Mouse (Mus musculus) c-Kit-positive CD71-positive TER-119-negative erythroid progenitor cells, embryonic 14.5 days (primary cell): ENCODE data around the gene Aif1l.
"Not testable (repeated sequence)": the region's sequence is repeated elsewhere in the genome, so short reads cannot be mapped to it uniquely, and the experiment has no call there.

Source experiments
- DNase-seq: peaks from one replicate; pipeline ENCODE4 v3.0.0-alpha.2; 2013; ENCODE audit warnings: low read depth

Aif1l gene

DNA sequence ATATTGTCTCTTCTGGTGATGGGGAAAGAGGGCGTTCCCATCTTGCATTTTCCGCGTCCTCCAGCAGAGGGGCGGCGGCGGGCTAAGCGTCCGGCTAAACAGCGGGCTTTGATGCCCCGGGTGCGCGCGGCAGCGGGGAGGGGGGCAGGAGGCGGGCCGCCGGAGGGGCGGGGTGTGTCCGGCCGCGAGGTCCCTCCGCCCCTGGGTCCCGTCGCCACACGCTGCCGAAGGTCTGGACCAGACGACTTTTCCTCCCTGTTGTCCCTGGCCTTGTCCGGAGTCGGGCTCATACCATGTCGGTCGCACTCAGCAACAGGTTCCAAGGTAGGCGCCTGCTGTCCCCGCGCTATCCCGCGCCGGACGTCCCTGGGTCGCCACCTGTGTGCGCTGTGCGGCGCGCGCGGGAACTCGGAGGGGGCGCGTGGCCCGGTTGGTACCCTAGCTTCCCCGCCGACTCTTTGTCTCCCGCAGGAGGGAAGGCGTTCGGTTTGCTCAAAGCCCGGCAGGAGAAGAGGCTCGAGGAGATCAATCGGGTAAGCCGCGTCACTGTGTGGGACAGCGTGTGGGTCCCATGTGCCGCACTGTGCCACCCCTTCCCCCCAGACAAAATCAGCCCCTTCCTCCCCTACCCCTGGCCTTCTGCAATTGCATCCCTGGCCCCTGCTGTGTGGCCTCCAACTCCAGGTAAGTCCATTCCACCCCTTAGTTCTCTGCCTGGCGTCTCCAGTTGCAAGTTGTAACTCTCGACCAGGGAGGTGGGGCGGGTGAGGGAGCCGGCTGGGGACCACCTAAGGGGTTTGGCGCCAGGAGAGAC lies at the start of gene Aif1l:
Aif1l (plus strand) TSS at position 82 of the 814 bp plus-strand sequence.
- DNase-seq: no peak

DNA sequence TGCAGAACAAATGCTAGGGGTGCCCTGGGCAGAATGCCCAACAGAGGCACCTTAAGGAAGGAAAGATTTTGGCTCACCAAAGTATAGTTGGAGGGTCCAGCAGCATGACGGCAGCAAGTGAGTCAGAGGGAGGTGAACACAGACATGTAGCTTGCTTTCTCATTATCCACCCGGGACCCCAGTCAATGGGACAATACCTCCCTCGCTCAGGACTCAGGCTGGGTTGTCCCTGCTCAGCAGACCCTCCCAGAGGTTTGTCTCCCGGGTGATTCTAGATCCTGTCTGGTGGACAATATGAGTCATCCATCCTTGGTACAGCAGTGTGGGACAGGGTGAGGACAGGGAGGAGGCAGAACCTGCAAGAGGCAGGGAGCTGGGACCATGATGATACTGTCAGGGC lies 49.0 kb upstream of the Aif1l start:
- no peak for DNase-seq

DNA sequence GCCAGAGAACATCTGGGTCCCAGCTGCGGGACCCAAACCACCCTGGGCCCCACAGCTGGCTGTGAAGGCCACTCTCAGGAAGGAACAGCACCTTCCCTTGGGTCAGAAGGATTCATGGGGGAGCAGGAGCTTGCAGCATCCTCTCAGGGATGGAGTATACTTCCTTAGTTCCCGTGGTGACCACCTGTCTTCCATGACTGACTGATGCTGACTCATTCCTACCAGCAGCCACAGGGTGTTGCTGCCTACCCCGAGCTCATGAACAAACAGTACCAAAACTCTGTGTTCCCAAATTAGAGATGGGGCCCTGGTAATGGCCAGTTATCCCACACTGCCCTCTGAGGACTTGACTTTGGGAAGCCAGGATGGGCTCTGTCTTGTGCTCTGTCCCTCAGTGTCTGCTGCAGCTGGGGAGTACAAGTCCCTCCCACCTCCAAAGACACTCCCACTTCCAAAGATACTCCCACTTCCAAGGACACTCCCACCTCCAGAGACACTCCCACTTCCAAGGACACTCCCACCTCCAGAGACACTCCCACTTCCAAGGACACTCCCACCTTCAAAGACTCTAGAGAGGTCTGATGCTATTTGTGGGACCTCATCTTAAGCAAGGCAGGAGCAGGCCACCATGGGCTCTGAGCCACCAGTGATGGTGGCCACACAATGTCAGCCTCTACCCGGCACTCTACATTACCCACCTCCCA lies 48.1 kb upstream of the Aif1l start:
- no peak for DNase-seq

DNA sequence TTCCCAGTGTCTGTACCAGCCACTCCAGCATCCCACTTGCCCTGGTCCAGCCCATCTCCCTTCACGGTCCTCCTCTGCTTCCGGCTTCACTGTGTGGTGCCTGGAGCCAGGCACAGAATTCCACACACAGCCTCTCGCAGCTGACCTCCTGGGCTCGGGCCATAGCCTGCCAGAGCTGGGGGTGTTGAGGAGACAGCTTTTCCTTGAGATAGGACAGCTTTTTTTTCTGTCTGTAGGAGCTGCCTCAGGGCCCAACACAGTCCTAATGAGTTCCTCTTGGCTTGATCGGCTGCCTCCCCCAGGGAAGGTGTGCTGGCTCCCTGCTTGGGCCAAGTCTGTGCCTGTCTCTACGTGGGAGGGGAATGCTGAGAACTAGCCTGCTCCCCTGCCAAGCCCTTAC lies 45.9 kb upstream of the Aif1l start:
- DNase-seq: no peak

DNA sequence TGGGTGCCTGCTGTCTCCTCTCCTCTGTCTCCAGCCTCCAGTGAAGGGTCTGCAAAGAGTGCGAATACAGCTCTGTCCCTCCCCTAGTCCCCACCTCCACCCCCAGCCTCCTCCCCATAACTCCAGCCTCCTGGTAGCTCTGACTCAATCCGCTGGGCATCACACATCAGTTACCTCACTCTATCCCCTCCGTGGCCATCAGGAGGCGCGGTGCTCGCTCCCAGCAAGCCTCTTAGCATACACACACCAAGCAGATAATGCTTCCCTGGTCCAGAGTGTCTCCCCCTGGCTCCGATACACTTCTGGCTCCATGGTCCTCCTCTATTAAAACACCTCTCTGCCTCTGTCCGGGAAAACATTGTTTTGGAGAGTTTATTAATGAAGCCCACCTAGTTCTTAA lies 45.3 kb upstream of the Aif1l start:
- no peak for DNase-seq

DNA sequence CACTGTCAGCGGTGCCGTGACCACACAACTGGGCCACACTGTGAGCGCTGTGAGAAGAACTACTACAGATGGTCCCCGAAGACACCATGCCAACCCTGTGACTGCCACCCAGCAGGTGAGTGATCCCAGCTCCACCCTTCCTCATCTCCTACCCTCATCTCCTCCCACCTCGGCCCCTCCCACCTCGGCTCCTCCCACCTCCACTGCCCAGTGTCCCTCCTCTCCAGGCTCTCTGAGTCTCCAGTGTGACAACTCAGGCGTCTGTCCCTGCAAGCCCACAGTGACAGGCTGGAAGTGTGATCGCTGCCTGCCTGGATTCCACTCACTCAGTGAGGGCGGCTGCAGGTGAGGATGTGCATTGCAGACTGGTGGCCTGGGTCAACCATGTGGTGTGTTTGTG lies 44.3 kb upstream of the Aif1l start:
- no peak for DNase-seq

DNA sequence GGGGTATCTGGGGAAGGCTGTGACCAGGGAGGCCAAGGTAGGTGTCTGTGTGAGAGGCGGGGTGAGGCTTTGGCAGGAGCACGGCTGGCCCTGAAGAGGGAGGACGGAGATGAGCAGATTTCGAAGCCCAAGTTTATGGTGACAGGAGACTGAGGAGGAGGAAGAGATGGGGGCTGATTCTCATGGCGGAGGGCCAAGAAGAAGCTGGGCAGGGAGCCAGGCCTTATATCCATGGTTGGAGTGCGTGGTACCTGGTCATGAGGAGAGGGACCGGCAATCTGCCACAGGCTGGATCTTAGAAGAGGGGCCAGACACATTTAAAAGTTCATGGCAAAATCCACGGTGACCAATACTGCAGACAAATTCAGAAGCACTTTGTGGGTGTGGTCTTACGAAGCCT lies 43.5 kb upstream of the Aif1l start:
- no peak for DNase-seq

DNA sequence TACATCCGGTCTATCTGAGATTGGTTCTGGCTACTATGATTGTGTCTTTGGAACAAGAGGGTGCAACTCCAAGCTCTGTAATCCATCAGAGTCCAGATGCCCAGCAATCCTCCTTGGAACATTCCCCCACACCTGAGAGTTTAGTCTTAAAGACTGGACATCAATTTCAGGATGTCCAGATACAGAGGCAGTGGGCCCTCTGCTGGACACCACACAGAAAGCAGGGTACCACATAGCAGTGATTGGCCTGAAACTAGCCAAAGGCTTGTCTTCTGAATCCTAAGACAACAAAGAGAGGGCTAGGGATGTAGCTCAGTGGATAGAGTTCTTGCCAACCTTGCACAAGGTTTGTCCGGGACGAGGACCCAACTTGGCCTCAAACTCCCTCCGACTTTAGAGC lies 37.4 kb upstream of the Aif1l start:
- DNase-seq: no peak

DNA sequence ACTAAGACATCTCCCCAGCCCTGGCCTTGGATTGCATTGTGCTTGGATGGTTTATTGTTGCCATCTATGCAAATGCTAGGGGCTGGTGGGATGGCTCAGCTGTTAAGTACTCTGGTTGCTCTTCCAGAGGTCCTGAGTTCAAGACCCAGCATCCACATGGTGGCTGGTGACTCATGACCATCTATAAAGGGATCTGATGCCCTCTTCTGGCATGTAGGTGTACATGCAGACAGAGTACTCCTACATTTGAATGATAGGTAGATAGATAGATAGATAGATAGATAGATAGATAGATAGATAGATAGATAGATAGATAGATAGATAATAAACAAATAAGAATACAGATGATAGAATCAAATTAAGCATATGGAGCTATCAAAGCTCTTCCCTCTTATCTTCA lies 35.7 kb upstream of the Aif1l start:
- not testable (repeated sequence) for DNase-seq

DNA sequence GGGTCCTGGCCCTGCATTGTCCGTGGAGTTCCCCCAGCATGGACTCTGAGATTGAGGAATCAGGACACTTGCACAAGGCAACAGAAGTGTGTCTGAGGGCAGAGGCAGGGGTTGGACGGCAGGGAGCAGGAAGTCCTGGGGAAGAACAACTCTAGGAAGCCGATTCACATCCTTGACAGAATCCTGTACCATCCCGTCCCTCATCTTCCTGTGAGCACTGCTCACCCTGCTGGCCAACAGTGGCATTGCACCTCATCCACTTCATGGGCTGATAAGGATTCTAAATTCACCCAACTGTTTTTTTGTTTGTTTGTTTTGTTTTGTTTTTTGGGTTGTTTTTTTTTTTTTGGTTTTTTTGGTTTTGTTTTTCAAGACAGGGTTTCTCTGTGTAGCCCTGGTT lies 34.8 kb upstream of the Aif1l start:
- DNase-seq: peak; percentile 62

DNA sequence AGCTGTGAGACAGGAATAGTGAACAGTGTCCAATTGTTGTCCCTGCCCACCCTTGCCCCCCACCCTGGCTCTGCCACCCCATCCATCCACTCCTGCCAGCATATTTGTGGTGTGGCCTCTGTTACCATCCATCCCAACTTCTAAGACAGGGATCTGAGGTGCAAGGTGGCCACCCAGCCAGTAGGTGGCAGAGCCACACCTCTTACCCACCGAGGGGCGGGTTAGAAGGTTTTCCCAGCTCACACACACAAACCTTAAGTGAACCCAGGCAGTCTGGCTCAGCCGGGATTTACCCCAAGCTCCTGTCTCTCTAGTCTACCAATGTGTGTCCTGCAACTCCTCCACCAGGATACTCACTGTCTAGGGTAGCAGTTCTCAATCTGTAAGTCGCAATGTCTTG lies 32.3 kb upstream of the Aif1l start:
- DNase-seq: peak; percentile 13

DNA sequence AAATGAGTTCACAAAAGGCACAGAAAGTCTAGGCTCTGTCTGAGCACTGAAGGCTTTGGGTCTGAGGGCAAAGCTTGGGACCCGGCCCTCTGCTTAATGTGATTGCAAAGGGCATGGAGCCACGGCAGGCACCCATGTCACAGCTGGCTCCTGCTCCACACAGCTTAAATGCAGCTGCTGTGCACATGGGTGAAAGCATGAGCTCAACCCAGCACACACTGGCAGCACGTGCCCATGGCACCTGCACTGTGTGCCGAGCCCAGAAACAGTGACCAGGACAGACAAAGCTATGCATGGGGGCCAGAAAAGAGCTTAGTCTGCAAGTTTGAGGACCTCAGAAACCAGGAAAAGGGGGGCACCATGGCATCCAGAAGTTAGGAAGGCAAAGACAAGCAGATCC lies 26.3 kb upstream of the Aif1l start:
- no peak for DNase-seq

DNA sequence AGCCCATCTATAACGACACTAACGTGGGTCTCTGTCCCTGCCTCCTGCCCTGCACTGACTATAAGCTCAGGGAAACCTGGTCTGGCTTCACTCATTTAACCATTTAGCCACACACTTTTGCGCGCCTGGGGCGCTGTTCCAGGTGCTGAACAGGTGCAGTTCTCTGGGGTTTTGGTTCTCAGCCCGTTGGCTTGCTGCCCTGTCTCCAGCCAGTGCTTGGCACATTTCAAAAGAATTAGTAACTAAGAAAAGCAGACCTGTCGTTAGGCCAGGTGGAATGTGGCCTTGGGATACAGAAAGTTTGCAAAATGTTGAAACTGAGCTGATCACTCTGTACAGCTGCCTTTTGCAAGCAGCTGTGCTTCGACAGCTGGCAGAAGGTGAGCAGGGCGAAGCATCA lies 25.1 kb upstream of the Aif1l start:
- no peak for DNase-seq

DNA sequence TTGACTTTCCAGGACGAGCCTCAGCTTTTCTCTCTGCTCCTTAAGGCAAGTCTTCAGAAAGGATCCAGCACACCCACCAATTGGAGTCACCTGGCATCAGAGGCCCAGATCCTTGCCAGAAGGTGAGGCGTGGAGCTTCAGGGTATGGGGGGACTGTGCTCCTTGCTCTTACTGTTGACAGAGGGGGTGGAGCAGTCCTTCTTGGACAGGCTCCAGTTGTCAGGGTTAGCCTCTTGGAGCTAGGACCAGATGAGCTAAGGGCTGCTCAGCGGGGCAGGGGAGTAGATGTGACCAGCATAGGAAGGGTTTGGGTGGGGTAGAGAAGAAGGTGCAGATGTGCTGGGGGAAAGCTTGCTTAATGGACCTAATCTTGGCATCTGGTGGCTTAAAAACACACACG lies 24.0 kb upstream of the Aif1l start:
- DNase-seq: no peak

DNA sequence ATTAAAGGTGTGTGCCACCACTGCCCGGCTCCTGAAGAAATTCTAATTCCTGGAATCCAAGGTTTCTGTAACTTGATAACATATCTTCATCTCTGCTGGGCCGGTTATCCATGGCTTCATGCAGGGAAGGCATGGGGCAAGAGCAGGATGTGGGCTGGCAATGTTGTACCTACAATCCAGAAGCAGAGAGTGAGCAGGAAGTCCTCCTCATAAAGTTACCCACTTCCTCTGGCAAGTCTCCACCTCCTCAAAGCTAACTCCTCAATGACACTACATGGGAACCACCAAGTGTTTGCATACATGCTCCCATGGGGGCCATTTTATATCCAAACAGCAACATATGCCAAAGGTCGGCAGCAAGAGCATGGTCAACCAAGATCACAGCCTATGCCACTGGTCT lies 20.3 kb upstream of the Aif1l start:
- no peak for DNase-seq

DNA sequence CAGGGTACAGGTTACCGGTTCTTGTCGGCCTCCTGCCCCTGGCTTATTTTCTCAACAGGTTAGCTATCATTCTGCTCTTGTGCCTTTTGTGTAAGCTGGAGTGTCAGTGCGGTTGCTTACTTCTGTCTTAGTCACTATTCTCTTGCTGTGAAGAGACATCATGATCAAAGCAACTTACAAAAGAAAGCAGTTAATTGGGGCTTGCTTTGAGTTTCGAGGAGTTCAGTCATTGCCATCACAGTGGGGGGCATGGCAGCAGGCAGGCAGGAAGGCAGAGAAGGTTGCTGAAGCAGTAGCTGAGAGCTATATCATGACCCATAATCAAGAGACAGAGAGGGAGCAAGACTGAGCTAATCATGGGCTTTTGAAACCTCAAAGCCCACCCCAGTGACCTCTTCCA lies 15.4 kb upstream of the Aif1l start:
- no peak for DNase-seq

DNA sequence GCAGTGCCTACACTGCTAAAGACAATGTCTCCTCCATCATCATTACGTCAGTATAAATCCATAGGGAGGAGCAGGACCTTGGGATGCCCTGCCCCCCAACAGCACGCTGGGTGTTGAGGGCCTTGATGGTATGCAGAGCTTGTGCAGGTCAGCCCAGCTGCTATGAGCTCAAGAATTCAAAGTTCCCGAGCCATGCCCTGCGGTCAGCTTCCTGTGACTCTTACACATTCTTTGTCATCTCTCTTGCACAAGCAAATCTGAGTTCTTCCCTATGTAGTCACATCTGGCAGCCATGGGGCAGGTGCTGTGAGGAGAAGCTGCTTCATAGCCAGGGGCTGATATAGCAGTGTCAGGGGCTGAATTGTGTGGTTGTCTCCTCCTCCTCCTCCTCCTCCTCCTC lies 14.9 kb upstream of the Aif1l start:
- DNase-seq: no peak

DNA sequence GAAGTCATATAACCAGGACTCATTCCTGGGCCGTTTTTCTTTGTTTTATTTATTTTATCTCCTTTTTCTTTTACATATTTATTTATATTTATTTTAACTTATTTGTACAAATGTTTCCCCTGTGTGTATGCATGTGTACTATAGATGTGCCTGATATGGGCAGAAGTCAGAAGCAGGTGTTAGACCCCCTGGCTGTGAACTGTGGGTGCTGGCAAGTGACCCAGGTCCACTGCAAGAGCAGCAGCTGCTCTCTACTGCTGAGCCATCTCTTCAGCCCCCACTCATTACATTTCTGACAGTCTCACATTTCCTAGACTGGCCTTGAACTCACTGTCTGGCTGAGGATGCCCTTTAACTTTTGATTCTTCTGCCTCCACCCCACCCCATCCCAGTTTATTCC lies 11.6 kb upstream of the Aif1l start:
- DNase-seq: no peak

DNA sequence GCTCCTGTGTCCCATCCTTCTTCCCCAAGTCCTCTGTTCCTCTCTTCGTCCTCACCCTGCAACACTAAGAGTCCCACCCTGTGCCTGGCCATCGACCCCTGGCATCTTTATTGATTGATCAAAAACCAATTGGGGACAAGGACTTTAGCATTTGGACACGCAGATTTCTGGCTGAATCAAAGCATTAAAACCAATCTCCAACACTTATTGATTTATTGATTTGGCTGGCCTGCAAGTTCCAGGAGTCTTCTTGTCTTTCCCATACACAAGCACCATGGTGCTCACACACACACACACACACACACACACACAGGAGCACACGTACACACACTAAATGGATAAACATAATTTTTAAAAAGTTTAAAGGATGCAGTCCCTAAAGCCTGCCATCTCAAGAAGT lies 6.9 kb upstream of the Aif1l start:
- no peak for DNase-seq

DNA sequence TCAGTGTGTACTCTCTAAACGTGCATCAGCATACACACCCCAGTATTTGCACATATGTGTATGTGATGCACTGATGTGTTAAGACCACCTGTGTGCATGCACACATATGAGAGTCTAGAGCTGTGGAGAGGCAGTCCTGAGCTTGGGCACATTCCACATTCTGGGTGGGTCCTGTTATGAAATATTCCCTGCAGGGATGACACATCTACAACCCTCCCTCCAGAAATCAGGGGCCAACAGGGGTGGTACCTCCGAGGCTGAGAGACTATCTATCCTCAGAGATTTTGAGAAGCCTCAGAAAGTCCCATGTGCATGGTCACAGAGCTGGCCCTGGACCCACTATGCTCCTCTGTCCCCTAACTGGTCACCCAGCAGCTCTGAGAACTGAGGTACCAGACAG lies 4.4 kb upstream of the Aif1l start:
- DNase-seq: no peak

DNA sequence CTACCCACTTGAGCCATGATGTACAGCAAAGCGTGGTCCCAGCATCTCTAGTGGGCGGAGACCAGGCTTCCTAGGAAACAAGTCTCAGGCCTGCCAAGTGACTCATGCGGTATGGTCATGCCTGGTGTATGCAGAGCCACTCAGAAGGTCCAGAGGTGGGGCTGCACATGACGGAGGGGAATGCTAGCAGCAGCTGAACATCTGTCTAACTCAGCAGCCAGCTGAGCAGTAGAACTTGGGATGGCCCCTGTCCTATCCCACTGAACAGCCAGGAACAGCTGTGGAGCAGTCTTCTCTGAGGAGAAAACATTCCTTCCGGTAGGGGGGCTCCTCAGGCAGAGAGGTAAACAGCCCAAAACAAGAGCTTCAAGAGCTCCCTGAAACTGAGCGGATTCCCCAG lies 1.5 kb upstream of the Aif1l start:
- no peak for DNase-seq

DNA sequence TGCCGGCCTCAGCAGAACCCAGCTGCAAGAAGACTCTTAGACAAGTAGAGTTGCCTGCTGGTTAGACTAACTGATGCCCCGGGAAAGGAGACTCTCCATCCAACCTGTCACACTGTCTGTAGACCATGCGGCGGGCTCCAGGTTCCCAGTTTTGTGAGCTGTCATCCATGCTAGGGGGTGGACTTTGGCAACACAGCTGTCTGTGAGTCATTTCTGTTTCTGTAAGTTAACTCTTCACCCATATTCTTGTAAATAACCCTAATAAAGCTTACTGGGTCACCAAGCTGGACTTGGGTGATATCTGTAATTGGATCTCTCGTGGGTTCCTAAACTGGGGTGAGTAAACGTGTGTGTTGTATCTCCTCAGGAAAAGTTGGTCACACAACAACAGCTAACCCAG lies 1.1 kb upstream of the Aif1l start:
- DNase-seq: no peak

DNA sequence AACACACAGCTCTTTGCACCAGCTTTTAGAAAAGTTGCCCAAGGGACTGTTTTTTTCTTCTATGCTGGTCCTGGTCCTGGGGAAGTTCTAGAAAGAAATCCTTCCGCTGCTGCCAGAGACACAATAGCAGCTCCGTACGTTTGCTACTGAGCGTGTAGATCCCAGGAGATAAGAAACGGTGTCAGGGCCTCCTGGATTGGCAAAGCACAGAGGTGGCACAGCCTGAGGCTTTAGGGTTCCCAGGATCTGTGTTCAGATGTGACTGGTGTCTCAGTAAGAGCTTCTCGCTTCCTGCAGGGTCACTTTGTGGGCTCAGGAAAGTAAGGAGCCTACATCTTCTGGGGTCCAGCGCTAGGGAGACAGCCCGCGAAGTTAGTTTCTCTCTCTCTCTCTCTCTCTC lies 1.0 kb downstream of the Aif1l start:
- DNase-seq: no peak

DNA sequence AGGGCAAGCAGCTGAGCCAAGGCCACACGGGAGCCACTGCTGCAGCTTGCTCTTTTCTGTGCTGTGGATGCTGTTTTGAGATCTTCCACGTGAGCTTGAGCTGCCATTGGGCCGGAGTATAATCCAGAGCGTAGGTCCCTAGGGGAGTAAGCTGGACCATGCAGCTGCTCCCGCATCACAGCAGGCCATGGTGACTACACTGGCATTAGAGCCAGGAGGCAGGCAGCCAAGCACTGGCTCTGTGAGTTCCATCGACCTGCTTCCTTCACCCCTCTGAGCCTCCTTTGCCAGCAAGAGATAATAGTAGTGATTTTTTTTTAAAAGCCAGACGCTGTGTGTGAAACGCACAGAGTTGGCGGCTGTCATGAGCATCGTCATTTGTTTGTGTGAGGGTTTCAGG lies 2.3 kb downstream of the Aif1l start:
- DNase-seq: no peak
